Mouse (Mus musculus) ES-Bruce4 (cell line): ENCODE data around the gene Afg1l.

Source experiments
- CTCF ChIP-seq: IDR thresholded peaks from one replicate; pipeline ENCODE4 v1.8.1; 2011; ENCODE audit warnings: low read depth, low read length
- EP300 ChIP-seq: IDR thresholded peaks from 2 replicates; pipeline ENCODE4 v1.6.1; 2011; ENCODE audit warnings: low read depth, low read length; ENCODE audit not compliant: insufficient read depth

- no peak for TF ChIP-seq CTCF
- no peak for TF ChIP-seq EP300
These were observed 20.7 kb downstream of the Afg1l start for GRCm38 (mm10) chr10:42457557-42458191.
